Mouse (Mus musculus) thymus, postnatal 10 days (tissue): ENCODE data around the gene Gm49361.
"Not testable (repeated sequence)": the region's sequence is repeated elsewhere in the genome, so short reads cannot be mapped to it uniquely, and the experiment has no call there.

ENCODE experiments used
- DNase-seq, 2 experiments: peaks; one replicate each; pipeline ENCODE4 v3.0.0; 2021; ENCODE audit warnings: low spot score in 2 of 2

The Gm49361 gene

DNA sequence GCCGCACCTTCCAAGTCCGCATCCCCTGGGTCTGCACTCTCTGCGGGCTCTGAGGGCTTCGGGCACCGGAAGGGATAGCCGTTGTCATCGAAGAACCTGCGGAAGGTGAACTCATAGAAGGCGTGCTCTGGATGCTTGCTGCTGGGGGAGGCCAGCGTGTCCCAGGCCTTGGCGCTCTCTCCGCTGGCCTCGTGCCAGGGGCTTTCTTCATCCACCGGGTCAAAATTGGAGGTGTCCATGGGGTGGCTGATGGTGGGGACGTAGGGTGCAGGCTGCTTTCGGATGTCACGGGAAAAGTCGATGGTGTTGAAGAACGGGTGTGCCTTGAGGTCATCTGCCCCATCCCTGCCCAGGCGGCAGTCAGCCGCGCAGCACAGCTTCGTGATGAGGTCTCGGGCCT lies 54.6 kb downstream of the Gm49361 start:
- DNase-seq: no peak

DNA sequence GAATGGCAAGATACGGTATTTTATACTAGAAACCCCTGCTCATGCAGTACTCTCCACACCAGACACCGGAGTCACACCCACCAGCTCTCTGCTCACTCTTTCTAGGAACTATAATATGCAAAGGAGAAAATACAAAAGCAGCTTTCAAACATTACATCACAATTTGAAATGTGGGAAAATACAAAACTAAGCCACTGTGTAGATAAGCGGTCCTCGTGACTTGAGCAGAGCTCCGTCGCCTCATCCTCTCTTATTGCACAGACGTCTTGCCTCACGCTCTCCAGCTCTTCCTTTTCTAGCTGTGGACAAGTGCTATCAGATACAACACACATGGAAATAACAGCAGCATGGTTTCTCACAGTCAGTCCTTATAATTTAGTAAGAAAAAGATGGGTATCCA lies 55.2 kb downstream of the Gm49361 start:
- no peak for DNase-seq

DNA sequence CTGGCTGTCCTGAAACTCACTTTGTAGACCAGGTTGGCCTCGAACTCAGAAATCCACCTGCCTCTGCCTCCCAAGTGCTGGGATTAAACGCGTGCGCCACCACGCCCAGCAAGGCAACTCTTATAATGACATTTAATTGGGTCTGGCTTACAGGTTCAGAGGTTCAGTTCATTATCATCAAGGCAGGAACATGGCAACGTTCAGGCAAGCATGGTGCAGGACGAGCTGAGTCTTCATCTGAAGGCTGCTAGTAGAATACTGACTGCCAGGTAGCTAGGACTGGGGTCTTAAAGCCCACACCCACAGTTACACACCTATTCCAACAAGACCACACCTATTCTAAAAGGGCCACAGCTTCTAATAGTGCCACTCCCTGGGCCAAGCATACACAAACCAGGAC lies 57.8 kb downstream of the Gm49361 start:
- not testable (repeated sequence) for DNase-seq

DNA sequence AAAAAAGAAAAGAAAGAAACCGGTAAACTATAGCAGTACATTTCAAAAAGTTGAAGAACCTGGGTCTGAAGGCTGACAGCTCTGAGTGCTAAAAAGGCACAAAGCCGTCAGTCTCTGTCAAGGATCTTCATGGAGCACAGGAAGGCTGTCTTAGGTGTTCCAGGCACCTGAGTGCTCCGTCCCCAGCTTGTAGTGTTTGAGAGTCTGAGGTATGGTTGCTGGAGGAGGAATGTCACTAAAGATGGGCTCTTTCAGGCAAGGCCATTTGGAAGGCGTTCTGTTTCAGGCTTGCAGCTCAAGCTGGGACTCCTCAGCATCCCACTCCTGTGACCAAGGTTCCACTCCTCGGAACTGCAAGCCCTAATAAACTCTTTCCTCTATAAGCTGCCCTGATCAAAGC lies 58.5 kb downstream of the Gm49361 start:
- no peak for DNase-seq

DNA sequence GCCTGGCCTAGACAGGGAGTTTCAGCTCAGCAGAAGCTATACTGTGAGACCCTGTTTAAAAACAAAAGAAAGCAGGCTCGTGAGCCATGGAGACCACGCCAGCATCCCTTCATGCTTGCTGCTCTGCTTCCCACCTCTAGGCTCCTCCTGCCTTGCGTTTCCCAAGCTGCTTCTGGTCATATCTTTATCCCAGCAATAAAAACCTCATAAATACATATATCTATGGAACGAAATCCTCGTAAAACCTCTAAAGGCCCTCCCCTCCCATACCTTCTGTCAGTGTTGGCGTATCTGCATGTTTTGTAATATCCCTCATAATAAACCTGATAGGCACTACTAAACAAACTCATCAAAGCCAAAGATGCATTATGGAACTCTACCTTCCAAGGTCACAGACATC lies 59.3 kb downstream of the Gm49361 start:
- no peak for DNase-seq

DNA sequence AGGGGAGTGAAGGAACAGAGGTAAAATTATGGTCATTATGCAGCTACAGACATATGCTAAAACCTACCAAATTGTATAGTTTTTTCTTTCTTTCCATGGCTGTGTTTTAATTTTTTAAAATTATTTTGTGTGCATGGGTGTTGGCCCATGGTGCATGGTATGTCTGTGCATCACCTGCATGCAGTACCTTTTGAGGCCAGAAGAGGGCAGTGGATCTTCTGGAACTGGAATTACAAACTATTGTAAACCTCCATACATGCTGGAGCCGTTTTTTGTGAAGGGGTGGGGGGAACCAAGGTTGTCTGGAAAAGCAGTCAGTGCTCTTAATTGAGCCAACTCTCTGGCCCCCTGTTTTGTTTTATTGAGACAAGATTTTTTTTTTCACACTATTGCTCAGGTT lies 61.3 kb downstream of the Gm49361 start:
- peak; percentile 46 to 70 for DNase-seq

DNA sequence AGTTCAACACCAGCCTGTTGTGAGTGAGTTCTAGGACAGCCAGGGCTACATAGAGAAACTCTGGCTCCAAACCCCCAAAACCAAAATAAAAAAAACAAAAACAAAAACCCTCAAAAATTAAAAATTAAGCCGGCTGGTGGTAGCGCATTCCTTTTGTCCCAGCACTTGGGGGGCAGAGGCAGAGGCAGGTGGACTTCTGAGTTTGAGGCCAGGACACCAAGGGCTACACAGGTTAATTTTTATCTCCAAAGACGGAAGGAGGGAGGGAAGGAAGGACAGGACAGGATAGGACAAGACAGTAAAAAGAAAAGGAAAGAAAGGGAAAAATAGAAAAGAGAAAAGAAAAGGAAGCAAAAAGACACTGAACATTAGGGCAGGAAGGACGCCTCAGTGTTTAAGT lies 63.2 kb downstream of the Gm49361 start:
- DNase-seq: no peak

DNA sequence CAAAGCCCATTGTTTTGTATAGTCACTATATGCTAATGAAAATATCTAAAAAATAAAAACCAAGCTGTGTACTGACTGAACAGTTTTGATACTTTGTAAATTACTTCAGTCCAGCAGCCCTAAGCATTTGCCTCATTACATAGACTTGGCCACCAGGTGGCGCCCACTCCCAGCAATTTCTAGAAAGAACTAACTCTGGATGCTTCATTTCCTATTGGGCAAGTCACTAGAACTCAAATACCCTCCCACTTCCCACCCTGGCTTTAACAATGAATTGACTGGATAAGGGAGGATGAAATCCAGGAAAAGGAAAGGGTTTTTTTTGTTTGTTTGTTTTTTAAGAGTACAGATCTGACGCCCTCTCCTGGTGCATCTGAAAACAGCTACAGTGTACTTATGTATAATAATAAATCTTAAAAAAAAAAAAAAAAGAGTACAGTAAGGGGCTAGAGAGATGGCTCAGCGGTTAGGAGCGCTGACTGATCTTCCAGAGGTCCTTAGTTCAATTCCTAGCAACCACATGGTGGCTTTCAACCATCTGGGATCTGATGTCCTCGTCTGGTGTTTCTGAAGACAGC lies 65.9 kb downstream of the Gm49361 start:
- DNase-seq: peak; percentile 48 to 79

DNA sequence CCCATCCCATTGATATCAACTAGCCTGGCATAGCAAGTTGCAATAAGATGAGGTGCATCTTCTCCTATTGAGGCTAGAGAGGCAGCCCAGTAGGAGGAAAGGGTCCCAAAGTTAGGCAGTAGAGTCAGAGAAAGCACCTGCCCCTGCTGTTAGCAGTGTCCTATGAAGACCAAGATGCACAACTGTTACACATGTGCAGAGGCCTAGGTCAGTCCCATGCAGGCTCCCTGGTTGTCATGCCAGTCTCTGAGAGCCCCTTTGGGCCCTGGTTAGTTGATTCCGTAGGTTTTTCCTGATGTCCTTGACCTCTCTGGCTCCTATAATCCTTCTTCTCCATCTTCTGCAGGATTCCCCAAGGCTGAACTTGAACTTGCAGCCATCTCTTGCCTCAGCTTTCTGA lies 66.4 kb downstream of the Gm49361 start:
- no peak for DNase-seq

DNA sequence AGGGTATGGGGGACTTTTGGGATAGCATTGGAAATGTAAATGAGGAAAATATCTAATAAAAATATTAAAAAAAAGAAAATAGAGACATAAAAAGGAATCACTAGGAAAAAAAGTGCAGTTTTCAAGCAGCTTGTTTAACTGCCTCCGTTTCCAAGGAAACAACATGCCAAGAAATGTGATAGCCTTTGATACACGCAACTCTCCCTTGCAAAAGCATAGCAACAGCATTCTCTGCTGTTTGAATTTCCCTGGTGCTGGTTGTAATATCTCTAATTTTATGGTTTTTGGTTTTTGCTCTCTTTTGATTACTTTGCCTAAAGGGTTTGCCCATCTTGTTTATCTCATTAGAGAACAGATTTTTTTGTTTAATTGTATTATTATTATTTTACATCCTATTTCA lies 70.4 kb downstream of the Gm49361 start:
- no peak for DNase-seq

DNA sequence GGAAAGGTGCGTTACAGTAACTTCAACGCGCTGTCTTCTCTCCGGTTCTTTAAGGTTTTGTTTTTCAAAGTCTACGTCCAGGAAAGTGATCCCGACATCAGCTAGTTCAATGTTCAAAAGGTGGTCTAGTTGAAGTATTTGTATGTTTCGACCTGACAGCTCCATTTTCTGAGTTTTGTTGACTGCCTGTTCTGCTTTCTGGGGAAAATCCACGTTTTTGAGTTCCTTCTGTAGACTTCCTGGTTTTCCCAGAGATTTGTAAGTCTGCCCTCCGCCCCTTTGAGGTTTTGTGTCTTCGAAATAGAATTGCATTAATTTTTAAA lies 80.3 kb downstream of the Gm49361 start:
- DNase-seq: no peak

DNA sequence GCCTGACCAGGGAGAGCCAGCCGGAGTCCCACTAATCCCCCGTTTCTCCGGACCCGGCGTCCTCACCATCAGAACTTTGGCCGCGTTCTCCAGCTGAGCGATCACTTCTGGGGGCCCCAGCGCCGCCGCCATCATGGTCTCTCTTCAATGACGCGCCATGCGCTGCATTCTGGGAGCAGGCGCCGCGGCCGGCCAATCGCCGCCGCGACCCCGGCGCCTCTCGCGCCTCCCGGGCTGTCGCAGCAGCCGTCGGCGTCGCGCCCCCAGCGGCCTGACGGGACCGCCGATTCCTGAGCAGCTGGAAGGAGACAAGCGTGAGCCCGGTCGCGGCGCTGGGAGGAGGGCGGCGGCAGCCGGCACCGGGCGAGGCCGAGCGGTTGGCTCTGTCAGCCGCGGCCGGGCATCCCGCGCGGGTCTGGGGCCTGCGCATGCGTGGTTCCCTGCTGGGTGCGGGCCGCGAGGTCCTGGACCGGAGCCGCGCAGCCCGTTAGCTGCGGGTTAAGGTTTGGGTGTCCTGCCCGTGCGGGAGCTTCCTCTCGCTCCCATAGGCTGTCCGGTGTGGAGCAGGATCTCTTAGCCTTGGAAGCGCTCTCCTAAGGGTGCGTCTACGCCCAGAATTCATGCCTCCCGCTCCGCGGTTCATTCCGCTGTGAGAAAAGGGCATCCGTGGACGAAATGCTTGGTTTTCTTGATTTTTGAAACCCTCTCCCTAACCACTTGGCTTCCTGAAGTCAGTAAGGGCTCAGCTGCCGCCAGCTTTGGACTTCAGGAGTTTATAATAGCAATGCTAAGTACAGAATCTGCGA lies 80.9 kb downstream of the Gm49361 start, which contains the start of gene Xpo4:
TSS of gene Xpo4 (minus strand) at position 609 of the 806 bp plus-strand sequence.
- peak; percentile 71 to 76 for DNase-seq

DNA sequence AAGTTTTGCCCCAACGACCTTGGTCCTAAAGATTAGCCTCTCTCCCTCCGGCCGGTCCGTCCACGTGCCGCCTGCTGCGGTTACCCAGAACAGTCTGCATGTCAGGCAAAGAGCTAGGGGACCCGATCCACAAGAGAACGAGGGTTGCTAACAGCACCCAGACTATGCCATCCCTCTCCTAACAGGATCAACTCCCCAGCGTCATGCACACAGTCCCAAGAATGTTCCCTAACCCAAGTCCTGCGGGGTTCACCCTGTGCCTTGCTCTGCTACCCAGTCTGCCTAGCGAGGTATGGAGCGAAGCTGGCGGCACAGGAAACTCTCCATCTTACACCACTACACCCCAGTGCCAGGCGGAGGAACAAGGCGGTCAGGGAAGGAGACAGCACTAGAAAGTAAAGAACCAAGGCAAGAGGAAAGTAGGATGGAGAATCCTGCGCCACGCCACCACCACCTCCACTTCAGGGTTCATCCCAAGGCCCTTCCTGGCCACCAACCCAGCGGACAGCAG lies 81.5 kb downstream of the Gm49361 start:
- DNase-seq: peak in 1 of 2 experiments; percentile 13

DNA sequence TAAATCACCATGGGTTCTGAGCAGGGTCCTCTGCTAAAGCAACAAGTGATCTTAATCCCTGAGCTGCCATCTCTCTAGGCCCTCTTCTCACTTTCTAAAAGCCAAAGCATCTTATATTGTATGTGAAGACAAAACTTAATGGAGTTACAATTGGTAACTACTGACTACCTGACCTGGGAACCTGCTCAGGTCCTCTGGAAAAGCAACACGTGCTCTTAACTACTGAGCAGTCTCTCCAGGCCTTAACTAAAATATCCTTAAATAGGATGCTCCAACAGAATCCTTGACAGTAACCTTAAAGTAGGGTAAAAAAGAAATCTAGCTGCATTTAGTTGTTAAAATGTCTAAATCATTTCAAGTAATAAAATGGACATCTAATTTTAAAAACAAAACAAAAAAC lies 82.3 kb downstream of the Gm49361 start:
- DNase-seq: no peak

DNA sequence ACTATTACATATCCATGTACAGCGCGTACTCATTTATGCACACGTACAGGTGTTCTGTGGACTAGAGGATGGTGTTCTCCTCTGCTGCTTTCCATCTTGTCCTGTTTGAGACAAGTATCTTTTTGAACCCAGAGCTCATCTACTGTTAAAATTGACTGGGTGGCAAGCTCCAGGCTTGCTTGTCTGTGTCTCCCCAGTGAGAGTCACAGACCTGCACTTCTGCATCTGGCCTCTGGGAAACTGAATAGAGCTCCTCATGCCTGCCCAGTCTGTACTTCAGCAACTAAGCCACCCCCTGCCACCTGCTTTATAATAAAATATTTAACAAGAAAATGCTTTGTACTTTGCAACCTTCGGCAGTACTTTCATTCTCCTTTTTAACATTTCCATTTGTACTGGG lies 87.6 kb downstream of the Gm49361 start:
- no peak for DNase-seq

DNA sequence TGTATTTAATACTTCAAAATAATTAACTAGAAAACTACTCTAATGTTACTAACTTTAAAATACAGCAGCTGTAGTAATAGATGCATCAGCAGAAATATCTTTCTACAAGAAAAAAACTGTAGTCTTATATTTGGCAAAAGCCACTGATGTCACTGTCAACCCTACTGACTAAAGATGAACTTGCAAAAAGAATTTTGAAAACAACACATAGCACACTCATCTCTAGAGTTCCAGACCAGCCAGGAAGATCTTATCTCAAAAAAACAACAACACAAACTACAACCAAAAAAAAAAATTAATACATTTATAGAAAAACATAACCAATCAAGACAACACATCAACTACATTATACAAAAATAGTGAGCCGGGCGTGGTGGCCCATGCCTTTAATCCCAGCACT lies 88.4 kb downstream of the Gm49361 start:
- no peak for DNase-seq

DNA sequence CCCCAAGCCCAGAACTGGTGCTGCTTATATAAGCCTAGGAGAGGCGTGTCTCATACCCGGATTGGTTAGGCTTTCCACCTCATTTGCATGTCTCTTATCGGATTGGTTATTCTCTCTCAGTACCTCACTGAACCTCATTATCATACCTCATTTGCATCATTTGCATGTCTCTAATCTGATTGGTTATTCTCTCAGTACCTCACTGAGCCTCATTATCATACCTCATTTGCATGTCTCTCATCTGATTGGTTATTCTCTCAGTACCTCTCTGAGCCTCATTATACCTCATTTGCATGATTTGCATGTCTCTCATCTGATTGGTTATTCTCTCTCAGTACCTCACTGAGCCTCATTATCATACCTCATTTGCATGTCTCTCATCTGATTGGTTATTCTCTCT lies 89.4 kb downstream of the Gm49361 start:
- not testable (repeated sequence) for DNase-seq

DNA sequence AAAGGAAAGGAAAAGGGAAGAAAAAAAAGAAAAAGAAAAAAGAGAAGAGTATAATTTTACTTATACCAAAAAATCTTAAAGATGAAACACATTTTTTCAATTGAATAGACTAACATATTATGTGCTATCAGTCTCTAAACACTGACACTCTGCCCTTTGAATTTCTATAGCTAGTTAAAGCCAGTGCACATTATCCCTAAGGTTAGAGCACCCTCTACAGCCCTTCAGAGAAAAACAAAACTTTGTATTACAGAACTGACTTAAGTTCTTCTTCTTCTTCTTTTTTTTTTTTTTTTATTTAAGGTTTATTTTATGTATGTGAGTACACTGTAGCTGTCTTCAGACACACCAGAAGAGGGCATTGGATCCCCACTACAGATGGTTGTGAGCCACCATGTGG lies 96.4 kb downstream of the Gm49361 start:
- no peak for DNase-seq

DNA sequence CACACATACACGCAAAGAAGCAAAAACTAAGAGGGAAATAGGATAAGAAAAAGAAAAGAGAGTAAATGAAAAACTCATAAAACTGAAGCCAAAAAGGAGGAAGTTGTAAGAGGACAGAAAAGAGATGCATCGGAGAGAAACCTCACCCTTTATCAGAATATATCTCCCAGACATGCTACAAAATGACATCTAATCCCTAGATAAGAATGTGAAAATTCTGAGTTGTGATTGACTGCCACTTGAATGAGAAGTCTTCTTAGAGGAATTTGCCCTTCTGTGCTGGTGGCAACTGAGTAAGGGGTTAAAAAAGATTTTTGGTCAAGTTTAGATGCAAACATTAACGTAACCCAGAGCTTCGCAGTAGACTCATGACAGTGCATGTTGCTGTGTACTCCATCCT lies 99.7 kb downstream of the Gm49361 start:
- DNase-seq: no peak

DNA sequence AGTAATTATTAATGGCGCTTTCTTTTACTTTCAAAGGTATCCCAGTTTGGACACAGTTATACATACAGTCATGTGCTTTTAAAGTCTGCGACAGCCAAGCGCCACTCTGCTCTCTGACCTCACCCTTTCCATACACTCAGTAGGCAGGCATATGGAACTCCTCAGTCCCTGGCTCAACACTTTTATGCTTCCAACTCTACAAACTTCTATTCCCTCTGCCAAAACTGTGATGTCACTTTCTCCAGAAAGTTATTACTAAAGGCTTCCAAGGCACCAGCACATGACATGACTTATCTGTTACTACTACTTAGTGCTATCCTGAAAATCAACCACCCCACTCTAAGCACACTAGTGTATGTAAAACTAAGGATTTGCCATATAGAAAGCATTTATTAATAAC lies 106.8 kb downstream of the Gm49361 start:
- no peak for DNase-seq

DNA sequence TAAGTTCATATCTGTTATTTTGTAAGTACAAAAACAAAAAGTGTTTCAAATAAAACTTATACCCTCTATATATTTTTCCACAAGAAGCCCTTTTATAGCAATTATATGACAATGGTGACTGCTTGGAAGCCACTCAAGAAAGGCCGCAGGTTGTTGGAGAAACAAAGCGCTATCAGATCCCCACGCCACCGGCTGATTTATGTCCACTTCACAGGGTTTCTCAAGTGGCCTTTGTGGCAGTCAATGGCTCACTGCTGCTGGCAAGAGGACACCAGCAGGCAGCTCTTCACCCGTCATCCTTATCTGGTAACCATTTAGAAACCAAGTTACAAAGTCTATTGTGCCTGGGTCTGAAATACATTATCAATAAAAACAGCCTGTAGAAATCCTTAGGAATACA lies 111.8 kb downstream of the Gm49361 start:
- no peak for DNase-seq

DNA sequence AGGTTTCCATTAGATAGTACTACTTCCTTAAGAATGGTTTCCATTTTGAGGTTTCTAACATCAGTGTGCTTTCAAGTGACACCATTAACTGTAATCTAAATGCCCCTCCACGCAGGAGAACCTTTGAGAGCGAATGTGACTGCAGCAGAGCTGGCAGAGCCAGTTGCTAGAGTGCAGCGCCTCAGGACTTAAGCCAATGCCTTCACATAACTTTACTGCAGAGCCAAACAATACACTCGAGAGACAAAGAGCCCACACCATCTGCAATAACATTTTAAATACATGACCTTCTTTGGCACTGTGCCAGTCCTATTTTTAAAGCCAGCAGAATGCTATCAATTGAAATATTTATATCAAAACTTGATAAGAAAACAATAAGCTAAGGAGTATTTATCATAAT lies 116.3 kb downstream of the Gm49361 start:
- DNase-seq: no peak

DNA sequence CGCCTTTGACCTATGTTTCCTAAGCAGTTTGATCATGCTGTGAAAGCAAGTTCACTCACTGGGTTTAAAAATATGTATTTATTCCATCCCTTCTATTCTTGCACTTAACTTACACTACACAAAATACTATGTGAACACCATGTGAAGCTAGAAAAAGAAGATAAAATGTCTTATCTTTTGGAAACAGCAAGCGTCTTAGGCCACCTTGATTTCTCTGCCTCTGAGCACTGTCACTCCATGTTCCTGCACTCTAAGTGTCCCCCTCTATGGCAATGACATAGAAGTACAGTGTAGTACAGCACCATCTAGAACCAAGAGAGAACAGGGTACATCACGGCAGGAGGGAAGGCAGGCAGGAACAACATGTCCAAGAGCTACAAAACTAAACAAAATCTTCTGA lies 123.0 kb downstream of the Gm49361 start:
- no peak for DNase-seq

DNA sequence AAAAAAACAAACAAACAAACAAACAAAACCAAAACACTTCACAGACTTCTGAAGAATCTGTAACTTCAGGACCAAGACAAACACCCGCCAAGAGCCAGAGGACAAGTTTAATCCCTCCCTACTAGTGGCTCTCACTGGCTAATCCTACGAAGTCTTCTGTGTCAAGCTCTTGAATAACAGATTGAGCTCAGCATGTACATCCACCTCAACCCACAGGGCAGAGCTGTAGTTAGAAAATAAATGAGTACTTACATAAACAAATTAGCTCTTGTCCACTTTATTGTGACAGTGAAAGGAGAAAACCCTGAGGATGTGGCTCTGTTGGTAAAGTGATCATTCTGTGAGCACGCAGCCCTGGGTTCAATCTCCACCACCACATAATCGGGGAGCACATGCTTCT lies 124.2 kb downstream of the Gm49361 start:
- no peak for DNase-seq
